27 mouse cellular contexts compared by ENCODE assay signal in the genomic region with DNA sequence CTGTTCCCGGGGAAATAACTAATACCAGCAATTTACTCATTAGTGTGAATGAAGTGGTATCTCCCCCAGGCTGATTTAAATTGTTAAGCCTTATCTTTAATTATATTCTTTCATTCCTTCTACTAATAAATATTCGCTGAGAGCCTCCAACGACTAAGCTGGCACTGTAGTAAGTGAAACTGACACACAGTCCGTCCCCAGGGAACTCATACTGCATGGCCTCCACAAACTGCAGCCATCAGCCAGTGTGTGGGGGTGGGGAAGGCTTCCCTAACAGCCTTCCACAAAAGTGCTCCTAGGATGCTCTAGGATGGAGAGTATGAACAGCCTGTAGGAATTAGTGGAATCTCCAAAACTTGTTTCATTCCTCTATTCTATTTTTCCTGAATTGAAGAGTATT.
"Had no signal": no experiment of that assay in that cellular context is flagged by ENCODE, and none has a peak within 500 bp of the region (broad histone marks: within the 10 kb centered on the region; RNA-seq: fewer than 3 reads in every experiment).

No protein-coding gene starts in this region.

- H3K4me2 ChIP-seq: heart, embryonic 11.5 days; heart, embryonic 13.5 days; heart, embryonic 15.5 days; hindbrain, embryonic 12.5 days; hindbrain, embryonic 15.5 days; intestine, embryonic 15.5 days; limb, embryonic 12.5 days; liver, embryonic 11.5 days; liver, embryonic 13.5 days had no signal

- ATAC-seq: inflammation-experienced regulatory T-cells, adult 6 months; intestine, embryonic 15.5 days; intestine, postnatal 0 days had no signal

- H3K9ac ChIP-seq: heart, embryonic 13.5 days; heart, embryonic 15.5 days; hindbrain, embryonic 12.5 days; hindbrain, embryonic 15.5 days; intestine, embryonic 15.5 days; limb, embryonic 12.5 days; liver, embryonic 13.5 days had no signal

- H3K36me3 ChIP-seq: heart, embryonic 13.5 days; heart, embryonic 15.5 days; hindbrain, embryonic 10.5 days; hindbrain, embryonic 12.5 days; hindbrain, embryonic 15.5 days; intestine, embryonic 15.5 days; limb, embryonic 10.5 days; limb, embryonic 12.5 days; liver, embryonic 13.5 days had no signal

- H3K27me3 ChIP-seq: heart, embryonic 13.5 days; heart, embryonic 15.5 days; hindbrain, embryonic 12.5 days; hindbrain, embryonic 15.5 days; intestine, embryonic 15.5 days; limb, embryonic 12.5 days; liver, embryonic 13.5 days had no signal

- H3K27ac ChIP-seq: gastrocnemius, adult 2 months; heart, adult 2 months; heart, embryonic 13.5 days; heart, embryonic 15.5 days; hindbrain, embryonic 10.5 days; hindbrain, embryonic 12.5 days; hindbrain, embryonic 15.5 days; intestine, embryonic 15.5 days; layer of hippocampus, adult 2 months; left cerebral cortex, adult 2 months; limb, embryonic 10.5 days; limb, embryonic 12.5 days; liver, embryonic 13.5 days had no signal

- H3K4me3 ChIP-seq: gastrocnemius, adult 2 months; heart, adult 2 months; heart, embryonic 13.5 days; heart, embryonic 15.5 days; hindbrain, embryonic 10.5 days; hindbrain, embryonic 12.5 days; hindbrain, embryonic 15.5 days; intestine, embryonic 15.5 days; layer of hippocampus, adult 2 months; left cerebral cortex, adult 2 months; limb, embryonic 10.5 days; limb, embryonic 12.5 days; liver, embryonic 13.5 days had no signal

- DNase-seq: gastrocnemius, adult 2 months; gastrocnemius, postnatal 10 days; gastrocnemius, postnatal 25 days; heart, adult 2 months; heart, postnatal 14 days; heart, postnatal 36 days; kidney, adult 18-20 months; kidney, adult 8-10 months; kidney, postnatal 10 days; kidney, postnatal 25 days; kidney, postnatal 4 days; liver; liver, embryonic 13.5 days had no signal

- H3K4me1 ChIP-seq: heart, embryonic 13.5 days; heart, embryonic 15.5 days; hindbrain, embryonic 10.5 days; hindbrain, embryonic 12.5 days; hindbrain, embryonic 15.5 days; intestine, embryonic 15.5 days; limb, embryonic 10.5 days; limb, embryonic 12.5 days; liver, embryonic 13.5 days had no signal

- H3K9me3 ChIP-seq: heart, embryonic 15.5 days; hindbrain, embryonic 12.5 days; hindbrain, embryonic 15.5 days; intestine, embryonic 15.5 days; limb, embryonic 10.5 days; limb, embryonic 12.5 days; liver, embryonic 13.5 days had no signal
